17 mouse cellular contexts compared by ENCODE assay signal in the genomic region with DNA sequence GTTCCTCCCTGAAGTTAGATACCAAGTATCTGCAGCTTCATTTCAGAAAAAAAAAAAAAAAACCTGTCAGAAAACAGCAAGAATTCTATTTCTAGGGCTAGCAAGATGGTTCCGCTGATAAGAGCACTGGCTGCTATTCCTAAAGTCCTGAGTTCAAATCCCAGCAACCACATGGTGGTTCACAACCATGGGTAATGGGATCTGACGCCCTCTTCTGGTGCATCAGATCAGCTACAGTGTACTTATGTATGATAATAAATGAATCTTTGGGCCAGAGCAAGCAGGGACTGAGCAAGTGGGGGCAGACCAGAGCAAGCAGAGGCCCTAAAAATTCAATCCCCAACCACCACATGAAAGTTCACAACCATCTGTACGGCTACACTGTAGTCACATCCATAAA. TPM values are rescaled to one million over a fixed set of nuclear protein-coding genes. Genes with fewer than 3 reads are reported as not detected.
A peak's percentile ranks its signal among the peaks of the same experiment; 100 is the strongest.
DNase-seq lines count a peak whose midpoint lies in the region; ATAC-seq and TF ChIP-seq lines count a peak whose summit lies in the region.
"Had no signal": no experiment of that assay in that cellular context is flagged by ENCODE, and none has a peak within 500 bp of the region (broad histone marks: within the 10 kb centered on the region; RNA-seq: fewer than 3 reads in every experiment).

No protein-coding gene starts in this region.

- no peak for ATAC-seq in hindbrain, postnatal 0 days
- ATAC-seq in hindbrain, embryonic 11.5 days (ENCODE audit: low FRiP score), result no peak
- ATAC-seq in midbrain, embryonic 11.5 days (ENCODE audit: low FRiP score), result no peak
- ATAC-seq in midbrain, embryonic 14.5 days (ENCODE audit: low FRiP score, low TSS enrichment), result no peak
- ATAC-seq in neural tube, embryonic 15.5 days (ENCODE audit: low FRiP score), result no peak
- ATAC-seq in erythroblast, adult 5-6 weeks (replicated peaks; ENCODE audit: low FRiP score, poor library complexity, severe bottlenecking), result no peak

- H3K4me1 ChIP-seq in hindbrain, postnatal 0 days (ENCODE audit: insufficient read depth, low read length), result 0 out of 2 replicates have a peak, but pooled peaks cover 5% of the 10 kb centered on the region
- H3K4me1 ChIP-seq in hindbrain, embryonic 11.5 days (replicated peaks; ENCODE audit: control insufficient read depth, insufficient read depth, low read length), result no peaks in the 10 kb centered on the region
- H3K4me1 ChIP-seq in midbrain, embryonic 11.5 days (ENCODE audit: control insufficient read depth, insufficient read depth, low read length), result 0 out of 2 replicates have a peak, but pooled peaks cover 4% of the 10 kb centered on the region
- H3K4me1 ChIP-seq in midbrain, embryonic 14.5 days (ENCODE audit: control insufficient read depth, insufficient read depth, low read length), result peaks cover 13% of the 10 kb centered on the region
- peaks cover 26% of the 10 kb centered on the region for H3K4me1 ChIP-seq in neural tube, embryonic 15.5 days

- no peaks in the 10 kb centered on the region for H3K36me3 ChIP-seq in hindbrain, postnatal 0 days (ENCODE audit: insufficient read depth, low read length)
- no peaks in the 10 kb centered on the region for H3K36me3 ChIP-seq in hindbrain, embryonic 11.5 days (ENCODE audit: control insufficient read depth, insufficient read depth, low read length)
- H3K36me3 ChIP-seq in midbrain, embryonic 11.5 days (ENCODE audit: control insufficient read depth, insufficient read depth, low read length), result no peaks in the 10 kb centered on the region
- H3K36me3 ChIP-seq in midbrain, embryonic 14.5 days (ENCODE audit: control insufficient read depth, insufficient read depth, low read length), result no peaks in the 10 kb centered on the region
- no peaks in the 10 kb centered on the region for H3K36me3 ChIP-seq in neural tube, embryonic 15.5 days
- H3K36me3 ChIP-seq: embryonic facial prominence, embryonic 12.5 days; hindbrain, embryonic 13.5 days had no signal

- no peaks in the 10 kb centered on the region for H3K27me3 ChIP-seq in hindbrain, postnatal 0 days (ENCODE audit: insufficient read depth, low read length)
- no peaks in the 10 kb centered on the region for H3K27me3 ChIP-seq in hindbrain, embryonic 11.5 days (ENCODE audit: control insufficient read depth, insufficient read depth, low read length)
- no peaks in the 10 kb centered on the region for H3K27me3 ChIP-seq in midbrain, embryonic 11.5 days (ENCODE audit: control insufficient read depth, insufficient read depth, low read length)
- no peaks in the 10 kb centered on the region for H3K27me3 ChIP-seq in midbrain, embryonic 14.5 days (ENCODE audit: control insufficient read depth, insufficient read depth, low read length)
- H3K27me3 ChIP-seq in neural tube, embryonic 15.5 days (replicated peaks), result no peaks in the 10 kb centered on the region
- H3K27me3 ChIP-seq: embryonic facial prominence, embryonic 12.5 days; hindbrain, embryonic 13.5 days; megakaryocyte, embryonic 14.5 days had no signal

- no peak overlapping the region for H3K9ac ChIP-seq in hindbrain, postnatal 0 days (replicated peaks; ENCODE audit: low read length)
- no peak overlapping the region for H3K9ac ChIP-seq in hindbrain, embryonic 11.5 days (ENCODE audit: low read depth, low read length)
- no peak overlapping the region for H3K9ac ChIP-seq in midbrain, embryonic 11.5 days (ENCODE audit: low read length)
- H3K9ac ChIP-seq in midbrain, embryonic 14.5 days (replicated peaks; ENCODE audit: low read length), result no peak overlapping the region
- no peak overlapping the region for H3K9ac ChIP-seq in neural tube, embryonic 15.5 days (replicated peaks)
- H3K9ac ChIP-seq: embryonic facial prominence, embryonic 12.5 days; hindbrain, embryonic 13.5 days had no signal

- H3K4me2 ChIP-seq in hindbrain, postnatal 0 days (ENCODE audit: low read depth, low read length), result no peak overlapping the region
- H3K4me2 ChIP-seq in hindbrain, embryonic 11.5 days (replicated peaks; ENCODE audit: low read depth, low read length), result no peak overlapping the region
- H3K4me2 ChIP-seq in midbrain, embryonic 11.5 days, result no peak overlapping the region
- H3K4me2 ChIP-seq in midbrain, embryonic 14.5 days (ENCODE audit: low read length), result no peak overlapping the region
- H3K4me2 ChIP-seq in neural tube, embryonic 15.5 days, result no peak overlapping the region
- H3K4me2 ChIP-seq: embryonic facial prominence, embryonic 12.5 days; hindbrain, embryonic 13.5 days had no signal

- no peak overlapping the region for H3K4me3 ChIP-seq in hindbrain, postnatal 0 days (ENCODE audit: low read length)
- no peak overlapping the region for H3K4me3 ChIP-seq in hindbrain, embryonic 11.5 days (ENCODE audit: low read depth, low read length)
- H3K4me3 ChIP-seq in midbrain, embryonic 11.5 days (ENCODE audit: low read depth, low read length), result no peak overlapping the region
- no peak overlapping the region for H3K4me3 ChIP-seq in midbrain, embryonic 14.5 days (replicated peaks; ENCODE audit: low read depth, low read length)
- no peak overlapping the region for H3K4me3 ChIP-seq in neural tube, embryonic 15.5 days (replicated peaks)
- H3K4me3 ChIP-seq: embryonic facial prominence, embryonic 12.5 days; hindbrain, embryonic 13.5 days; megakaryocyte, embryonic 14.5 days had no signal

- WGBS in hindbrain, postnatal 0 days, result 85% methylated on average over 3 of the region's 3 CpGs
- 82% methylated on average over 3 of the region's 3 CpGs for WGBS in hindbrain, embryonic 11.5 days
- 86% methylated on average over 3 of the region's 3 CpGs for WGBS in midbrain, embryonic 11.5 days
- WGBS in midbrain, embryonic 14.5 days, result 85% methylated on average over 3 of the region's 3 CpGs
- WGBS in neural tube, embryonic 15.5 days, result 83% methylated on average over 3 of the region's 3 CpGs

- DNase-seq in hindbrain, postnatal 0 days (ENCODE audit: low spot score), result no peak
- no peak for DNase-seq in hindbrain, embryonic 11.5 days (ENCODE audit: low spot score)
- DNase-seq in midbrain, embryonic 11.5 days (ENCODE audit: low spot score, missing footprints), result peak; percentile 86
- no peak for DNase-seq in midbrain, embryonic 14.5 days
- peak; percentile 38 for DNase-seq in ZHBTc4 (ENCODE audit: low read depth, low spot score)
- DNase-seq: adrenal gland, postnatal 36 days; cerebellum, adult 9-10 months; gastrocnemius, postnatal 10 days; kidney, adult 11 months; kidney, postnatal 25 days; right cerebral cortex, postnatal 25 days; thymus, postnatal 36 days had no signal

- TF ChIP-seq CTCF in hindbrain, postnatal 0 days (IDR thresholded peaks at IDR 0.05; ENCODE audit: low read depth), result peak; percentile 18; the same call in 1 of the 2 replicates

- H3K9me3 ChIP-seq in hindbrain, postnatal 0 days (ENCODE audit: low read length), result no peaks in the 10 kb centered on the region
- H3K9me3 ChIP-seq in hindbrain, embryonic 11.5 days (ENCODE audit: control insufficient read depth, low read length), result no peaks in the 10 kb centered on the region
- H3K9me3 ChIP-seq in midbrain, embryonic 11.5 days (ENCODE audit: control insufficient read depth, low read length), result no peaks in the 10 kb centered on the region
- H3K9me3 ChIP-seq in midbrain, embryonic 14.5 days (ENCODE audit: control insufficient read depth, low read length), result no peaks in the 10 kb centered on the region
- no peaks in the 10 kb centered on the region for H3K9me3 ChIP-seq in neural tube, embryonic 15.5 days (replicated peaks)
- H3K9me3 ChIP-seq: embryonic facial prominence, embryonic 12.5 days; hindbrain, embryonic 13.5 days; megakaryocyte, embryonic 14.5 days had no signal

- no peak overlapping the region for H3K27ac ChIP-seq in hindbrain, postnatal 0 days
- no peak overlapping the region for H3K27ac ChIP-seq in hindbrain, embryonic 11.5 days (ENCODE audit: low read depth, low read length)
- no peak overlapping the region for H3K27ac ChIP-seq in midbrain, embryonic 11.5 days (ENCODE audit: low read depth, low read length)
- no peak overlapping the region for H3K27ac ChIP-seq in midbrain, embryonic 14.5 days (replicated peaks; ENCODE audit: low read depth, low read length)
- H3K27ac ChIP-seq in neural tube, embryonic 15.5 days (replicated peaks), result no peak overlapping the region
- H3K27ac ChIP-seq: embryonic facial prominence, embryonic 12.5 days; hindbrain, embryonic 13.5 days had no signal

RNA-seq across cellular contexts. Expression of a gene that starts 4.1 kb away (rescaled TPM):
- 70.3 and 74.7 TPM in 2 replicates for total RNA-seq in hindbrain, postnatal 0 days (2014; rRNA removed)
- polyA plus RNA-seq in hindbrain, postnatal 0 days (2015; fragmentation: Nextera tagmentation; extraction: Ambion mirVana), result 61.9 and 66.9 TPM in 2 replicates
- 138 and 142 TPM in 2 replicates for polyA plus RNA-seq in hindbrain, embryonic 11.5 days (2014; fragmentation: Nextera tagmentation; extraction: Ambion mirVana)
- 145 and 148 TPM in 2 replicates for polyA plus RNA-seq in midbrain, embryonic 11.5 days (2014; fragmentation: Nextera tagmentation; extraction: Ambion mirVana)
- polyA plus RNA-seq in midbrain, embryonic 14.5 days (2014; fragmentation: Nextera tagmentation; extraction: Ambion mirVana), result 92.7 and 122 TPM in 2 replicates
- polyA plus RNA-seq in neural tube, embryonic 15.5 days (2015; fragmentation: Nextera tagmentation; extraction: Ambion mirVana), result 82.9 and 89.1 TPM in 2 replicates
- total RNA-seq in erythroblast, adult 5-6 weeks (2015; ENCODE audit: low replicate concordance), result 31.9 and 34.3 TPM in 2 replicates
- 47.1 and 60.4 TPM in 2 replicates for total RNA-seq in erythroblast, adult 5-6 weeks (2017; ENCODE audit: low replicate concordance)

Comparison
In these comparisons a context has a peak if more than half of its experiments do, and no peak if none do; other contexts are left out.
1. DNase-seq: peak in midbrain, embryonic 11.5 days (single experiment) and ZHBTc4 (single experiment); none in hindbrain, postnatal 0 days (single experiment), hindbrain, embryonic 11.5 days (single experiment) and midbrain, embryonic 14.5 days (single experiment).